Mouse (Mus musculus): Measurements from ENCODE around the gene Rfpl4b. TPM values are rescaled to one million over a fixed set of nuclear protein-coding genes. Genes with fewer than 3 reads are reported as not detected.

Gene Rfpl4b
- polyA plus RNA-seq, 1 experiment from 2014 or later: not detected

GRCm38 (mm10) chr10:38788612-38789011 lies 33.0 kb downstream of the Rfpl4b start:
- Histone ChIP-seq H3K4me1 (ENCODE audit: control insufficient read depth, insufficient read depth, low read length) (no peaks in the 10 kb centered on the region), H3K36me3 (ENCODE audit: control insufficient read depth, insufficient read depth, low read length) (no peaks in the 10 kb centered on the region), H3K27me3 (ENCODE audit: control insufficient read depth, insufficient read depth, low read length) (no peaks in the 10 kb centered on the region), H3K9me3 (replicated peaks; ENCODE audit: control insufficient read depth, low read length) (no peaks in the 10 kb centered on the region), H3K27ac (ENCODE audit: low read length) (no peak overlapping the region), H3K9ac (ENCODE audit: low read length) (no peak overlapping the region), H3K4me3 (replicated peaks; ENCODE audit: low read length) (no peak overlapping the region), H3K4me2 (ENCODE audit: low read depth, low read length) (no peak overlapping the region)
- 39% methylated on average over 3 of the region's 3 CpGs for WGBS
- ATAC-seq (ENCODE audit: insufficient read depth, low FRiP score): no peak

Other genes with a start within 250 kb of the Rfpl4b start
- 72.4 and 75.1 TPM in 2 replicates for gene Lama4, start 143.7 kb upstream of the Rfpl4b start, polyA plus RNA-seq (2015; fragmentation: Nextera tagmentation; extraction: Ambion mirVana)